Comparison of ENCODE assay signal across 10 mouse cellular contexts in the genomic region with DNA sequence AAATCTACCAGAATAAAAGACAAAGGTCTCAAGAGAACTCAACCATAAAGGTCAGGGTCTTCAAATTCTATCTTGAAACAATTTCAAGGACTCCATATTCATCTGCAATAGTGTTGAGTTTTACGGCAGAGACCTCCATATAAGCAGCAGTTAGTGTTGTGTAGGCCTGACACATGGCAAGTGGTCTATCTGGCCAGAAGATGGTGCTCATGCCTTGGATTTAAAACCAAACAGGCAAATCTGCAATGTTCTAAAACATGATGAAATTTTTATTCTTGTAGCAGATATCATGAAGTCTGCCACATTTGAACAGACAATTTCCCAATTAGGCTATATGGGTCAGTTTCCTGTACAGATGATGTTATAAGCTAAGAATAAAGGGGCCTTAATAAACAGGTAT. TPM values are rescaled to one million over a fixed set of nuclear protein-coding genes. Genes with fewer than 3 reads are reported as not detected.
DNase-seq lines count a peak whose midpoint lies in the region; ATAC-seq and TF ChIP-seq lines count a peak whose summit lies in the region.
"Had no signal": no experiment of that assay in that cellular context is flagged by ENCODE, and none has a peak within 500 bp of the region (broad histone marks: within the 10 kb centered on the region; RNA-seq: fewer than 3 reads in every experiment).

No protein-coding gene starts in this region.

- no peak overlapping the region for H3K4me2 ChIP-seq in forebrain, embryonic 14.5 days (ENCODE audit: low read length)
- no peak overlapping the region for H3K4me2 ChIP-seq in forebrain, embryonic 16.5 days (ENCODE audit: low read length)
- no peak overlapping the region for H3K4me2 ChIP-seq in lung, embryonic 14.5 days

- peak; percentile 35 for TF ChIP-seq CTCF in lung, embryonic 14.5 days (IDR thresholded peaks at IDR 0.05; ENCODE audit: low read depth)
- no peak for TF ChIP-seq CTCF in lung, adult 2 months (IDR thresholded peaks at IDR 0.05; ENCODE audit: insufficient read depth, low read length)

- 76% methylated on average over 1 of the region's 1 CpGs for WGBS in forebrain, embryonic 14.5 days
- 57% methylated on average over 1 of the region's 1 CpGs for WGBS in forebrain, embryonic 16.5 days
- WGBS in lung, embryonic 14.5 days, result 63% methylated on average over 1 of the region's 1 CpGs
- 53% methylated on average over 1 of the region's 1 CpGs for WGBS in lung, adult 2 months

- H3K27me3 ChIP-seq in forebrain, embryonic 14.5 days (replicated peaks; ENCODE audit: control insufficient read depth, insufficient read depth, low read length), result no peaks in the 10 kb centered on the region
- H3K27me3 ChIP-seq in forebrain, embryonic 16.5 days (replicated peaks; ENCODE audit: control insufficient read depth, insufficient read depth, low read length), result no peaks in the 10 kb centered on the region
- H3K27me3 ChIP-seq in lung, embryonic 14.5 days (ENCODE audit: insufficient read depth, low read length), result no peaks in the 10 kb centered on the region

- peaks cover under 1% of the 10 kb centered on the region; the same call in 1 of the 2 replicates for H3K36me3 ChIP-seq in forebrain, embryonic 14.5 days (ENCODE audit: control insufficient read depth, insufficient read depth, low read length)
- H3K36me3 ChIP-seq in forebrain, embryonic 16.5 days (ENCODE audit: control insufficient read depth, insufficient read depth), result no peaks in the 10 kb centered on the region
- peaks cover 3% of the 10 kb centered on the region; the same call in 1 of the 2 replicates for H3K36me3 ChIP-seq in lung, embryonic 14.5 days (ENCODE audit: insufficient read depth)

- TF ChIP-seq POLR2A in lung, adult 2 months (IDR thresholded peaks at IDR 0.05; ENCODE audit: borderline replicate concordance, extremely low read depth, low read depth, low read length), result no peak

- peak; percentile 36 for DNase-seq in forebrain, embryonic 14.5 days (ENCODE audit: low spot score)
- peak; percentile 57 for DNase-seq in lung, embryonic 14.5 days
- DNase-seq in lung, adult 2 months, result no peak
- peak; percentile 21 for DNase-seq in c-Kit-positive CD71-positive TER-119-positive erythroid progenitor cells, embryonic 14.5 days (ENCODE audit: low spot score)
- DNase-seq in urinary bladder, postnatal 36 days (ENCODE audit: low spot score in 2 of 2), result no peak

- H3K27ac ChIP-seq in forebrain, embryonic 14.5 days (ENCODE audit: low read depth, low read length), result no peak overlapping the region
- no peak overlapping the region for H3K27ac ChIP-seq in forebrain, embryonic 16.5 days (ENCODE audit: low read length)
- H3K27ac ChIP-seq in lung, embryonic 14.5 days (ENCODE audit: low read depth), result no peak overlapping the region

- peaks cover 15% of the 10 kb centered on the region; the same call in 1 of the 2 replicates for H3K4me1 ChIP-seq in forebrain, embryonic 14.5 days (ENCODE audit: control insufficient read depth, insufficient read depth, low read length)
- H3K4me1 ChIP-seq in forebrain, embryonic 16.5 days (replicated peaks; ENCODE audit: control insufficient read depth, insufficient read depth, low read length), result peaks cover 14% of the 10 kb centered on the region
- peaks cover 8% of the 10 kb centered on the region; the same call in 1 of the 2 replicates for H3K4me1 ChIP-seq in lung, embryonic 14.5 days (ENCODE audit: insufficient read depth)
- peaks cover 8% of the 10 kb centered on the region for H3K4me1 ChIP-seq in lung, adult 2 months (ENCODE audit: control insufficient read depth, insufficient read depth, low read length)

- no peak overlapping the region for H3K9ac ChIP-seq in forebrain, embryonic 14.5 days (ENCODE audit: low read length)
- no peak overlapping the region for H3K9ac ChIP-seq in forebrain, embryonic 16.5 days (replicated peaks; ENCODE audit: low read depth, low read length)
- H3K9ac ChIP-seq in lung, embryonic 14.5 days, result no peak overlapping the region

- H3K9me3 ChIP-seq in forebrain, embryonic 14.5 days (replicated peaks; ENCODE audit: control insufficient read depth, low read length), result no peaks in the 10 kb centered on the region
- no peaks in the 10 kb centered on the region for H3K9me3 ChIP-seq in forebrain, embryonic 16.5 days (ENCODE audit: control insufficient read depth, low read length)
- no peaks in the 10 kb centered on the region for H3K9me3 ChIP-seq in lung, embryonic 14.5 days (ENCODE audit: low read depth, low read length)
- H3K9me3 ChIP-seq: megakaryocyte, embryonic 14.5 days had no signal

- H3K4me3 ChIP-seq in forebrain, embryonic 14.5 days (ENCODE audit: low read depth, low read length), result no peak overlapping the region
- H3K4me3 ChIP-seq in forebrain, embryonic 16.5 days (replicated peaks; ENCODE audit: low read length), result no peak overlapping the region
- H3K4me3 ChIP-seq in lung, embryonic 14.5 days (ENCODE audit: low read depth, low read length), result no peak overlapping the region
- H3K4me3 ChIP-seq in lung, adult 2 months (replicated peaks; ENCODE audit: extremely low read depth, low read depth, low read length), result no peak overlapping the region
- H3K4me3 ChIP-seq: megakaryocyte, embryonic 14.5 days had no signal

- no peak for ATAC-seq in forebrain, embryonic 14.5 days
- no peak for ATAC-seq in forebrain, embryonic 16.5 days
- ATAC-seq in lung, embryonic 14.5 days (ENCODE audit: insufficient read depth), result no peak
- ATAC-seq in megakaryocyte progenitor cell, adult 5-6 weeks (replicated peaks; ENCODE audit: poor library complexity), result peak; percentile 38
- no peak; the same call in 1 of the 2 replicates for ATAC-seq in granulocyte monocyte progenitor cell, adult 5-6 weeks (replicated peaks; ENCODE audit: poor library complexity, severe bottlenecking)

RNA-seq across cellular contexts. Expression of a gene that starts 2.5 kb away (rescaled TPM):
- 268 and 275 TPM in 2 replicates for polyA plus RNA-seq in forebrain, embryonic 14.5 days (2014; fragmentation: Nextera tagmentation; extraction: Ambion mirVana)
- polyA plus RNA-seq in forebrain, embryonic 16.5 days (2015; fragmentation: Nextera tagmentation; extraction: Ambion mirVana), result 225 and 231 TPM in 2 replicates
- 195 and 197 TPM in 2 replicates for polyA plus RNA-seq in lung, embryonic 14.5 days (2014; fragmentation: Nextera tagmentation; extraction: Ambion mirVana)
- 28.5 and 53.0 TPM in 2 replicates for polyA plus RNA-seq in lung, adult 2 months (2012; rRNA removed)
- 250 and 261 TPM in 2 replicates for total RNA-seq in megakaryocyte progenitor cell, adult 5-6 weeks (2015)
- total RNA-seq in megakaryocyte progenitor cell, adult 5-6 weeks (2017), result 165 and 178 TPM in 2 replicates
- 156 and 193 TPM in 2 replicates for total RNA-seq in granulocyte monocyte progenitor cell, adult 5-6 weeks (2014; fragmentation: Nextera tagmentation)
- total RNA-seq in granulocyte monocyte progenitor cell, adult 5-6 weeks (2017), result 141 and 174 TPM in 2 replicates

RNA-seq across cellular contexts. Expression of a gene that starts 37.6 kb away (rescaled TPM):
- 0.08 and 0.27 TPM in 2 replicates for polyA plus RNA-seq in forebrain, embryonic 14.5 days (2014; fragmentation: Nextera tagmentation; extraction: Ambion mirVana)
- 0.24 and 0.35 TPM in 2 replicates for polyA plus RNA-seq in forebrain, embryonic 16.5 days (2015; fragmentation: Nextera tagmentation; extraction: Ambion mirVana)
- polyA plus RNA-seq in lung, embryonic 14.5 days (2014; fragmentation: Nextera tagmentation; extraction: Ambion mirVana), result 0.22 and 0.31 TPM in 2 replicates
- polyA plus RNA-seq in lung, adult 2 months (2012; rRNA removed), result not detected in 2 replicates
- 0.10 TPM in 1 of 2 replicates, not detected in the other for total RNA-seq in megakaryocyte progenitor cell, adult 5-6 weeks (2015)
- 0.07 and 0.54 TPM in 2 replicates for total RNA-seq in megakaryocyte progenitor cell, adult 5-6 weeks (2017)
- total RNA-seq in granulocyte monocyte progenitor cell, adult 5-6 weeks (2014; fragmentation: Nextera tagmentation), result not detected in 2 replicates
- total RNA-seq in granulocyte monocyte progenitor cell, adult 5-6 weeks (2017), result not detected in 2 replicates
- total RNA-seq: hematopoietic stem cell, adult 5-6 weeks had no signal

RNA-seq across cellular contexts. Expression of a gene that starts 44.9 kb away (rescaled TPM):
- polyA plus RNA-seq in forebrain, embryonic 14.5 days (2014; fragmentation: Nextera tagmentation; extraction: Ambion mirVana), result 15.0 and 15.6 TPM in 2 replicates
- polyA plus RNA-seq in forebrain, embryonic 16.5 days (2015; fragmentation: Nextera tagmentation; extraction: Ambion mirVana), result 13.2 and 13.5 TPM in 2 replicates
- polyA plus RNA-seq in lung, embryonic 14.5 days (2014; fragmentation: Nextera tagmentation; extraction: Ambion mirVana), result 14.9 and 15.3 TPM in 2 replicates
- polyA plus RNA-seq in lung, adult 2 months (2012; rRNA removed), result 17.9 and 21.4 TPM in 2 replicates
- 20.2 and 20.4 TPM in 2 replicates for total RNA-seq in megakaryocyte progenitor cell, adult 5-6 weeks (2015)
- 16.8 and 17.2 TPM in 2 replicates for total RNA-seq in megakaryocyte progenitor cell, adult 5-6 weeks (2017)
- 16.8 and 48.8 TPM in 2 replicates for total RNA-seq in granulocyte monocyte progenitor cell, adult 5-6 weeks (2014; fragmentation: Nextera tagmentation)
- 12.7 and 15.7 TPM in 2 replicates for total RNA-seq in granulocyte monocyte progenitor cell, adult 5-6 weeks (2017)

Comparison
In these comparisons a context has a peak if more than half of its experiments do, and no peak if none do; other contexts are left out.
1. DNase-seq: peak in forebrain, embryonic 14.5 days (single experiment), lung, embryonic 14.5 days (single experiment) and c-Kit-positive CD71-positive TER-119-positive erythroid progenitor cells, embryonic 14.5 days (single experiment); none in lung, adult 2 months (single experiment) and urinary bladder, postnatal 36 days (0 of 2).